Mouse (Mus musculus): Measurements from ENCODE around the gene Gm340. TPM values are rescaled to one million over a fixed set of nuclear protein-coding genes. Genes with fewer than 3 reads are reported as not detected.

Gene Gm340
- 4.3 and 5.9 TPM in 2 replicates for polyA plus RNA-seq (2014; fragmentation: Nextera tagmentation; extraction: Ambion mirVana)

- H3K4me2 ChIP-seq (replicated peaks; ENCODE audit: low read depth, low read length) = no peak within 1 kb of the TSS
- no peak within 1 kb of the TSS for H3K9ac ChIP-seq (replicated peaks; ENCODE audit: low read depth, low read length)
- ATAC-seq (ENCODE audit: insufficient number of reproducible peaks, insufficient read depth, low FRiP score, low read depth) = no peak
- no peaks in the 10 kb centered on the region for H3K27me3 ChIP-seq (ENCODE audit: control insufficient read depth, insufficient read depth, low read length)
- H3K27ac ChIP-seq (ENCODE audit: low read length) = no peak within 1 kb of the TSS
- WGBS = 92% methylated on average over 23 of the region's 23 CpGs
- peaks cover 1% of the 10 kb centered on the region; the same call in 1 of the 2 replicates for H3K4me1 ChIP-seq (ENCODE audit: control insufficient read depth, insufficient read depth, low read length)
- no peaks in the 10 kb centered on the region for H3K9me3 ChIP-seq (ENCODE audit: control insufficient read depth, low read depth, low read length)
- no peak within 1 kb of the TSS for H3K4me3 ChIP-seq (ENCODE audit: low read depth, low read length)
- peaks cover 15% of the 10 kb centered on the region; the same call in 1 of the 2 replicates for H3K36me3 ChIP-seq (ENCODE audit: control insufficient read depth, insufficient read depth, low read length)
These were observed at the start of gene Gm340 for GRCm38 (mm10) chr19:41581706-41582420. TSS of gene Gm340 (plus strand) at chr19:41582370.

- no peak overlapping the region for H3K4me2 ChIP-seq (replicated peaks; ENCODE audit: low read depth, low read length)
- 96% methylated on average over 3 of the region's 3 CpGs for WGBS
- no peak overlapping the region for H3K27ac ChIP-seq (ENCODE audit: low read length)
- H3K27me3 ChIP-seq (ENCODE audit: control insufficient read depth, insufficient read depth, low read length) = no peaks in the 10 kb centered on the region
- H3K36me3 ChIP-seq (ENCODE audit: control insufficient read depth, insufficient read depth, low read length) = no peaks in the 10 kb centered on the region
- H3K9ac ChIP-seq (replicated peaks; ENCODE audit: low read depth, low read length) = no peak overlapping the region
- no peak for ATAC-seq (ENCODE audit: insufficient number of reproducible peaks, insufficient read depth, low FRiP score, low read depth)
- no peaks in the 10 kb centered on the region for H3K4me1 ChIP-seq (ENCODE audit: control insufficient read depth, insufficient read depth, low read length)
- no peak overlapping the region for H3K4me3 ChIP-seq (ENCODE audit: low read depth, low read length)
- no peaks in the 10 kb centered on the region for H3K9me3 ChIP-seq (ENCODE audit: control insufficient read depth, low read depth, low read length)
These were observed 48.1 kb upstream of the Gm340 start for GRCm38 (mm10) chr19:41534021-41534420.

DNA sequence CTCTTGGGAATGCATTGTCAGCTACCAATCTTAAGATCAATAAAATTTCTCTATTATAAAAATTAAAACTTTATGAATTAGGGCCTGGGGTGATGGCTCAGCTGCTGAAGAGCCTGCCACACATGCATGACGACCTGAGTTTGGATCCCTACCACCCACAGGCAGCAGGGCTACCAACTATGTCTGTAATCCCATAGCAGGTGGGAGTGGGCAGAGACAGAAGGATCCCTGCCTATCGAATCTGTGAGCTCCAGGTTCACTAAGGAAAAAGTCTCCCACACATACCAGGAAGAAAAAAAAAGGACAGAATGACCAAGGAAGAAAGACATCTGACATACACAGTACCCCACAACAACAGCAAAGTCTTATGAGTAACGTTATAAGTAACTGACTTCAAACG, 25.2 kb upstream of the Gm340 start:
- peaks cover 27% of the 10 kb centered on the region for H3K36me3 ChIP-seq (ENCODE audit: control insufficient read depth, insufficient read depth, low read length)
- no peak for ATAC-seq (ENCODE audit: insufficient number of reproducible peaks, insufficient read depth, low FRiP score, low read depth)
- no peak overlapping the region for H3K4me3 ChIP-seq (ENCODE audit: low read depth, low read length)
- H3K9me3 ChIP-seq (ENCODE audit: control insufficient read depth, low read depth, low read length) = no peaks in the 10 kb centered on the region
- 78% methylated on average over 4 of the region's 4 CpGs for WGBS
- H3K9ac ChIP-seq (replicated peaks; ENCODE audit: low read depth, low read length) = no peak overlapping the region
- no peaks in the 10 kb centered on the region for H3K27me3 ChIP-seq (ENCODE audit: control insufficient read depth, insufficient read depth, low read length)
- no peak overlapping the region for H3K27ac ChIP-seq (ENCODE audit: low read length)
- H3K4me1 ChIP-seq (ENCODE audit: control insufficient read depth, insufficient read depth, low read length) = no peaks in the 10 kb centered on the region
- no peak overlapping the region for H3K4me2 ChIP-seq (replicated peaks; ENCODE audit: low read depth, low read length)

DNA sequence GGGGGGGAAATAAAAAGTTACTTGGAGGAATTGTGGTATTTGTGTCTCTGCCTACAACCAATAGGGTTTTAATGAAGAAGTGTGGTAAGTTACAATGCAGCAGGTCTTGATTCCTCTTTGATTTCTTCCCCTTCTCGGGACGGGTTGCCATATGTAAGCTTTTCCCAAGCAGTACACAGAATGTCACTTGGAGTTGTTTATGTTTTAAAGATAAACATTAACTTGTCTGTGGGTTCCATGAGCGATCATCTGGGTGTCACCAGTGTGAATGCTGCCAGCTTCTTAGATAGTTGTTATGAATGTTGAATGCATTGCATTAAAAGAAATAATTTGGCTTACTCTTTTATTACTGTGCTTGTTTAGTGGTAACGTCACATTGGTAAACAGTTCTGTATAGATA, 24.7 kb upstream of the Gm340 start:
- H3K4me2 ChIP-seq (replicated peaks; ENCODE audit: low read depth, low read length) = no peak overlapping the region
- ATAC-seq (ENCODE audit: insufficient number of reproducible peaks, insufficient read depth, low FRiP score, low read depth) = no peak
- no peak overlapping the region for H3K9ac ChIP-seq (replicated peaks; ENCODE audit: low read depth, low read length)
- H3K4me3 ChIP-seq (ENCODE audit: low read depth, low read length) = no peak overlapping the region
- no peak overlapping the region for H3K27ac ChIP-seq (ENCODE audit: low read length)
- no peaks in the 10 kb centered on the region for H3K9me3 ChIP-seq (ENCODE audit: control insufficient read depth, low read depth, low read length)
- no peaks in the 10 kb centered on the region for H3K27me3 ChIP-seq (ENCODE audit: control insufficient read depth, insufficient read depth, low read length)
- H3K36me3 ChIP-seq (ENCODE audit: control insufficient read depth, insufficient read depth, low read length) = peaks cover 25% of the 10 kb centered on the region
- 53% methylated on average over 4 of the region's 4 CpGs for WGBS
- H3K4me1 ChIP-seq (ENCODE audit: control insufficient read depth, insufficient read depth, low read length) = no peaks in the 10 kb centered on the region

GRCm38 (mm10) chr19:41558891-41559486, 23.2 kb upstream of the Gm340 start:
- Histone ChIP-seq H3K27me3 (ENCODE audit: control insufficient read depth, insufficient read depth, low read length) (no peaks in the 10 kb centered on the region), H3K36me3 (ENCODE audit: control insufficient read depth, insufficient read depth, low read length) (peaks cover 23% of the 10 kb centered on the region), H3K9ac (replicated peaks; ENCODE audit: low read depth, low read length) (no peak overlapping the region), H3K4me2 (replicated peaks; ENCODE audit: low read depth, low read length) (no peak overlapping the region), H3K9me3 (ENCODE audit: control insufficient read depth, low read depth, low read length) (no peaks in the 10 kb centered on the region), H3K27ac (ENCODE audit: low read length) (no peak overlapping the region), H3K4me3 (ENCODE audit: low read depth, low read length) (no peak overlapping the region), H3K4me1 (ENCODE audit: control insufficient read depth, insufficient read depth, low read length) (no peaks in the 10 kb centered on the region)
- ATAC-seq (ENCODE audit: insufficient number of reproducible peaks, insufficient read depth, low FRiP score, low read depth) = no peak
- 90% methylated on average over 9 of the region's 9 CpGs for WGBS

- no peaks in the 10 kb centered on the region for H3K9me3 ChIP-seq (ENCODE audit: control insufficient read depth, low read depth, low read length)
- H3K9ac ChIP-seq (replicated peaks; ENCODE audit: low read depth, low read length) = no peak overlapping the region
- no peaks in the 10 kb centered on the region for H3K27me3 ChIP-seq (ENCODE audit: control insufficient read depth, insufficient read depth, low read length)
- H3K4me2 ChIP-seq (replicated peaks; ENCODE audit: low read depth, low read length) = no peak overlapping the region
- no peak overlapping the region for H3K27ac ChIP-seq (ENCODE audit: low read length)
- WGBS = 88% methylated on average over 3 of the region's 3 CpGs
- peaks cover 18% of the 10 kb centered on the region for H3K36me3 ChIP-seq (ENCODE audit: control insufficient read depth, insufficient read depth, low read length)
- no peak for ATAC-seq (ENCODE audit: insufficient number of reproducible peaks, insufficient read depth, low FRiP score, low read depth)
- H3K4me1 ChIP-seq (ENCODE audit: control insufficient read depth, insufficient read depth, low read length) = no peaks in the 10 kb centered on the region
- H3K4me3 ChIP-seq (ENCODE audit: low read depth, low read length) = no peak overlapping the region
These were observed 21.3 kb upstream of the Gm340 start for GRCm38 (mm10) chr19:41560856-41561255.

DNA sequence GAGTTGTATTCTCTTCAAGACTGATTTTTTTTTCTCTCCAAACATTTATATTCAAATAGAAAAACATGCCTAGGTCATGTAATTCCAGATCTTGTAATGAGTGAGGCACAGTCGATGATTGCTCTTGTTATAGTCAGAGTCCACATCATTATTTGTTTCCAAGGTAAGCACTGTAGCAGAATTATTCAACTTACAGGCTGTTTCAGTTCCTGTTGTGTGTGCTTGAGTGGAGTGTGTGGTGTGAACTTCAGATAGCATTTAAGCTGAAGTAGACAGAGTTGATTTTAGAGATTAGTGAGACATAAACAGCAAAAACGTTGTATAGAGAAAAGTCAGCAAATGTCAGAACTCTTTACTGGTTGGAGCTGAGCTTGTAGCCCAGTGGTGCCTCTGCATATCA, 13.4 kb upstream of the Gm340 start:
- ATAC-seq (ENCODE audit: insufficient number of reproducible peaks, insufficient read depth, low FRiP score, low read depth) = no peak
- Histone ChIP-seq H3K4me1 (ENCODE audit: control insufficient read depth, insufficient read depth, low read length) (peaks cover 3% of the 10 kb centered on the region; the same call in 1 of the 2 replicates), H3K4me3 (ENCODE audit: low read depth, low read length) (no peak overlapping the region), H3K27me3 (ENCODE audit: control insufficient read depth, insufficient read depth, low read length) (no peaks in the 10 kb centered on the region), H3K9ac (replicated peaks; ENCODE audit: low read depth, low read length) (no peak overlapping the region), H3K4me2 (replicated peaks; ENCODE audit: low read depth, low read length) (no peak overlapping the region), H3K9me3 (ENCODE audit: control insufficient read depth, low read depth, low read length) (no peaks in the 10 kb centered on the region), H3K36me3 (ENCODE audit: control insufficient read depth, insufficient read depth, low read length) (no peaks in the 10 kb centered on the region), H3K27ac (ENCODE audit: low read length) (no peak overlapping the region)
- 35% methylated on average over 2 of the region's 2 CpGs for WGBS

DNA sequence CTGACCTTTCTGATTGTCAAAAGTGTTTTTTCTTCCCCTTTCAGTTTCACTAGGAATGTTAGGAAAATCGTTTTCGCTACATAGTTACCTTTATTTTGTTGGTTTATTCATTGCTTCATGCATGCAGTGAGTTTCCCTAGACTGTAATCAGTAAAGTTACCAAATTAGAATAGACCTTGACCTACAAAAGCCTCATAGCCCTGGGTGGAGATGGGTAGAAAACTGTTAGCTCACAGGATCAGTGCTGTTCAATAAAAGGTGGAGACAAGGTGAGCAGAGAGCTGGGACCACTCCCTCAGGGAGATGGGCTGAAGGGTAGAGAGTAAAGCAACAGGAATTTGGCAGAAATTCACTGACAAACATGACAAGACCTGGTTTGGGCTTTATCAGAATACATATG, 8.5 kb upstream of the Gm340 start:
- ATAC-seq (ENCODE audit: insufficient number of reproducible peaks, insufficient read depth, low FRiP score, low read depth) = no peak
- Histone ChIP-seq H3K9ac (replicated peaks; ENCODE audit: low read depth, low read length) (no peak overlapping the region), H3K36me3 (ENCODE audit: control insufficient read depth, insufficient read depth, low read length) (no peaks in the 10 kb centered on the region), H3K27me3 (ENCODE audit: control insufficient read depth, insufficient read depth, low read length) (no peaks in the 10 kb centered on the region), H3K27ac (ENCODE audit: low read length) (no peak overlapping the region), H3K9me3 (ENCODE audit: control insufficient read depth, low read depth, low read length) (no peaks in the 10 kb centered on the region), H3K4me3 (ENCODE audit: low read depth, low read length) (no peak overlapping the region), H3K4me2 (replicated peaks; ENCODE audit: low read depth, low read length) (no peak overlapping the region), H3K4me1 (ENCODE audit: control insufficient read depth, insufficient read depth, low read length) (peaks cover 4% of the 10 kb centered on the region; the same call in 1 of the 2 replicates)
- 89% methylated on average over 2 of the region's 2 CpGs for WGBS
